Mouse (Mus musculus) thymus, postnatal 36 days (tissue): ENCODE measurements around the gene Gm49355.
"Not testable (repeated sequence)": the region's sequence is repeated elsewhere in the genome, so short reads cannot be mapped to it uniquely, and the experiment has no call there.

Experiments
- DNase-seq, 2 experiments: peaks; one replicate each; pipeline ENCODE4 v3.0.0; 2022; ENCODE audit warnings: mixed read lengths in 2 of 2

The Gm49355 gene

DNA sequence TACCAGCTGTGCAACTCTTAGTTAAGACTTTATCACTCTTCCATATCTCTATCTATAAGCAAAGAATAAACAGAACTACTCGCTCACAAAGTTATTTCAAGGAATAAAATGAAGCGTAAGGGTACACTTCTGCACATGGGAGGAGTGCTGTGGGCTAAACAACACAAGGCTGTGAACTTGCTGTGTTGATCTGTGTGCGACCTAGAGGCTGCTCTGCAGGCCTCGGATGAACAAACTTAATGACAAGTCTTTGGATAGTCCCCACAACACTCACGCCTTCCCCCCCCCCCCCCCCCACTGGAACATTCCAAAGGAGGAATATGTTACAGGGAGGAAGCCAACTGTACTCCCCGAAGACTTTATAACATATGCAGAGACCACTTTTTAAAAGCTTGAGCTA lies at the start of gene Gm49355:
Gene Gm49355, plus strand, starts transcription at position 336 of the 400 bp plus-strand sequence.
- no peak for DNase-seq

DNA sequence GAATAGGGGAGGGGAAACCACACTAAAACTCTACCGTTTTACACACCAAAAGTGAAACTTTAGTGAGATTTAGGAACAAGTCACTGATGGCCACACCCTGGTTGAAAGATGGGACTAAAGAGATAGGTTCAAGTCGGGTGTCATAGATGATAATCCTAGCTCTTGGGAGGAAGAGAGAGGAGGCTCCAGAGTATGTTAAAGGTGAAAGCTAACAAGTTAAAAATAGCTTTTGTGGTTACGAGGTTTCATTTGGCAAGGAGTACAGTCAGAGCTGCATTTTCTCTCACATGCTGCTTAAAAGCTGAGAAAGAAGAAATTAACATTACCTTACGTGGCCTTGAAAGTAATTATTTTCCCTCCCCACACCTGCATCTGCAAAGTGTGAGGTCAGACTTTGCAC lies 40.0 kb upstream of the Gm49355 start:
- no peak for DNase-seq

DNA sequence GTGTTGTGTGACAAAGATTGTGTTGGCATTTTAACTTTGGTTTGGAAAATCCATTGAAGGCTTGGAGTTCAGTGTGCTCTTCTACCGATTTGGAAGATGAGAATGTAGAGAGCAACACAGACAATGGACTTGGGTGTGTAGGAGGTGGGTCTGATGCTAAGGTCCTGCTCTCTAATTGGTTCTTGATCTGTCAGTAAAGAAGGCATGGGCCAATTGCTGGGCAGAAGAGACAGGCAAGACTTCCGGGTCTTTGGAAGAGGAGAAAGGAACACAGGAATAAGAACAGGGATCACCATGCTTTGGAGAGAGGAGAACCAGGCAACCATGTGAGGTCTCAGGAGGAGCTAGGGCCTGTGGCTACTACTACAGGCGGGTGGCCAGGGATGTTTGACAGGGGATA lies 7.7 kb upstream of the Gm49355 start:
- DNase-seq = no peak

DNA sequence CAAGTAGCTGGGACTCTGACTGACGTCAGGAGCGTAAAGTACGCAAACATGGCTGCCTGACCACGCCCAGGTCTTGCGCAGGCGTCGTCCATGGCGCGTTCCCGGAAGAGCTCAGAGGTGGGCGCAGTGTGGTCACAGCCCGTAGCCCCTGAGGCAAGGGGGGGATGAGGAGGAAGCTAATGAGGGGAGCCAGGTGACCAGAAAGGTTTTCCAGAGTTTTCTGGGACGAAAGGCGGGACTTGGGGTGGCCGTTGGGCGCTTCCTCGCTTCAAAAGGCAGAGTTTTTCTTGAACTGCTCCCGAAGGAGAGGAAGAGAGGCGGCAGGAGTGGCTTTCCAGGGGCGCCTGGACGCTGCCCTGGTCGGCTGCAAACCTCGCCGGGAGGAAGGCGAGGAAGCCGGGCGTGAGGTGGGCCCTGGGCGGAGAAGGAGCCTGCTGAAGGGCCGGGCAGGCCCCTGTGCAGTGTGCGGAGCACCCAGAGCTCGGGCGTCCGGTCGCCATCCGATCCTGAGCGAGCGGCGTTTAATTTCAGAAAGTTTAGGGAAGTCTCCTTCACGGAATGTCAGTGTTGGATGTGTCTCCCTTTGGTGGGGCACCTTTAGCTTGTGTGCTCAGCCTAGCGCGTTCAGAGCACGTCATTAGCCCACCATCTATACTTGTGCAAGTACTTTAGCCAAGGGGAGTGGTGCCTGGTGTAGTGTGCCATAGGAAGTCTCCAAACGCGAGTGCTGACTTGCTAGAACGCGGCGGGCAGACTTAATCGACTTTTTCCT lies 551 bp downstream of the Gm49355 start, which contains the start of gene 3830406C13Rik:
Gene 3830406C13Rik, plus strand, starts transcription at position 33 of the 772 bp plus-strand sequence.
- peak; percentile 72 to 80 for DNase-seq

DNA sequence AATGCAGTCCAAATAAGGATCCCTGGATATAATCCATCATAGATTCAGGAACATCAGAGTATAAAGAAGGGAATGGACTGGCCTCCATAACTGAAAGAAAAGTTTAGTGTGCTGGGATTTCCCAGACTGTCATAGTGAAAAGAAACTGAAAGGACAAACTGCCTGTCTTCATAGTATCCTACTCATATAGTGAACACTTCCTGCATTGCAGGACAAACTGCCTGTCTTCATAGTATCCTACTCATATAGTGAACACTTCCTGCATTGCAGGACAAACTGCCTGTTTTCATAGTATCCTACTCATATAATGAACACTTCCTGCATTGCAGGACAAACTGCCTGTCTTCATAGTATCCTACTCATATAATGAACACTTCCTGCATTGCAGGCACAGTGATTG lies 6.0 kb downstream of the Gm49355 start:
- DNase-seq = not testable (repeated sequence)

DNA sequence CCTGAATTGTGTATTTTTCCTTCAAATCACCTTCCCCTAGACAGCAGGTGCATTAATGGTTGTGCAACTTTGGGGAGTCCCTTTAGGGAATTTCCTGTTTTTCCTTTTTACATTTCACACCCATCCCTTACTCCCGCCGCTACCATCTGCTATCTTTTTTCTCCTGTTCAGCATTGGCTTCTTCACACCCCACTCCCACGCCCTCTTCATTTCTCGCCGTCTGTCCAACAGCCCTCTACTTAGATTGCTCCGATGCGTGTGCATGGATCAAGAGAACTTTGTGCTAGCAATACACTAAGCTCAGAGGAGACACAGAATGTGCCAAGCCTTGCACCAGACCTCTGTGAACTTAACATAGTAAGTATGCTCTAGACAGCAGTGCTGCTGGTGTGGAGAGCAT lies 12.6 kb downstream of the Gm49355 start:
- no peak for DNase-seq

DNA sequence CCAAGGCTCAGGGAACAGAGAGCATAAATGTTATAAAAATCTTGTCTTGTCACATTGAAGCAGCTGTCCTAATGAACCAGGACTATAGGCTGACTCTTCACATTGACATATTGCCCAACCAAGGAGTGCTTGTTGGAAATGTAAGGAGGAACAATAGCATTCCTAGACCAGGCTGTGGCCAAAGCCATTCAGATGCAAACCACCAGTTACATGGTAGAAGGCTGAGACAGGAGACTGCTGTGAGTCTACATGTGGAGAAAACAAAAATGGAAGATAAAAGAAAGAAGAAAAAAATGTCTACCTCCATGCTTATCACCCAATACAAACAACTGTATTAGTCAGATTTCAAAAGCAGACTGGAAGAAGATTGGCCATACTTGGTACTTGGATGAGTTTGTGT lies 15.4 kb downstream of the Gm49355 start:
- no peak for DNase-seq

DNA sequence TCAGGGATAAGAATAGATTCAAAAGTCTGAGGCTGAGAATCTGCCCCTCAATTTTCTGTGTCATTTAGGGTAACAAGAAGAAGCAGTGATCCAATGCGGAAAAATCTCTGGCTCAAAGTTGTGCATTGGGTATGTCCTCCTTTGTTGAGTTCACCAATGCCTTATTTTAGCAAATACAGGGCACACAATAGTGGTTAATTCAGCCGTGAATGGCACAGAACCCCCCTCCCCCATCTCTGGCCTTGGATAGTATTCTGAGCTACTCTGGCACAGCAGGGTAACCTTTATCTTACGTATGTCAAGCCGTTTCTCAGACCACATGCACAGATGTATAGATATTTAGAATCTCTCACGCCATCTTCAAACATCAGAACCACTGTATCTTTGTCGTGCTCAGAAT lies 15.9 kb downstream of the Gm49355 start:
- no peak for DNase-seq

DNA sequence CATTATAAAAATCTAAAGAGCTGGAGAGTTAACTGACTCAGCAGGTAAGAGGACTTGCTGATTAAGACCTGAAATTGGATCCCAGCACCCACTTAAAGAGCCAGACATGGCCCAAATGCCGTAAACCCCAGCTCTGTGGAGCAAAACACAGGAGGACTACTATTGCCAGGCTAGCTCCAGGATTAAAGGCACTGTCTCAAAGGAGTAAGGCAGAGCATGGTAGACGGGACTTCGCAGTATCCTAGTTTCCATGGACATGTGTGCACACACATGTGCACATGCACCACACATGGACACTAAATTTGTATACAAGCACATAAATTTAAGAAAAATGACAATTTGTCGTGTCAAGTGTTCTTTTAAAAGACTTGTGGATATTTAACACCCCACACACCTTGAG lies 16.5 kb downstream of the Gm49355 start:
- no peak for DNase-seq

DNA sequence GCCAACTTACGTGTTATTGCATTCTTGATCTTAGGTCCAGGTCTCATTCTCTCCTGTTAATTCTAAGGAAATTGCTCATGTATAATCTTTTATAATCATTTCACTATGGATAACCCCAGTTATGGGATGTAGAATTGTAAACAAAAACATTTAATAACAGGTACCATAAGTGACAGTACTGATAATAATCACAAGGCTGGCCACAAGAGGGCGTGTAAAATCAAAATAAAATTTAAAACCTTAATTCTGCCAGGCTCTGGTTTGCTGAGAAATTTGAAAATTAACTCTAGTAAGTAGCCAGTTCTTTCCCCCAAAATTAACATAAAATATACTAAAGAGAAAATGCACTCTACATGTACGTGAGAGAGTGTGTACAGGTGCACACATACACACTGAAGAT lies 16.9 kb downstream of the Gm49355 start:
- DNase-seq = no peak

DNA sequence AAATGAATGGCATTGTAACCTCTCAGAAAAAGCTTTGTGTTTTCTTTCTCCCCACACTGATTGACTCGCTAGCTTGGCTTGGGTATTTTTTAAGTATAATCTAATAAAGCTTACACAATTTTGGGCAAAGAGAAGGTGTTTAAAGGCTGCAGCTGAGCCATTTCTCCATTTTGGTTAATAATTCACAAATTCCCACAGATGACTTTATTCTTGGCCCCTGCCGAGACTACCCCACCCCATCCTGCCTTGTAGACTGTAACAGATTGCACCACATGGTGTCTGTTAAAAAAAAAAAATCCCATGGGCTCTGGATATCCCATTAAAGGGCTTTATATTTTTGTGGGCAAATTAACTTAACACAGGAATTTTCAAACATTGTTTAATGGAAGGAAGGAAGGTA lies 19.3 kb downstream of the Gm49355 start:
- no peak for DNase-seq

DNA sequence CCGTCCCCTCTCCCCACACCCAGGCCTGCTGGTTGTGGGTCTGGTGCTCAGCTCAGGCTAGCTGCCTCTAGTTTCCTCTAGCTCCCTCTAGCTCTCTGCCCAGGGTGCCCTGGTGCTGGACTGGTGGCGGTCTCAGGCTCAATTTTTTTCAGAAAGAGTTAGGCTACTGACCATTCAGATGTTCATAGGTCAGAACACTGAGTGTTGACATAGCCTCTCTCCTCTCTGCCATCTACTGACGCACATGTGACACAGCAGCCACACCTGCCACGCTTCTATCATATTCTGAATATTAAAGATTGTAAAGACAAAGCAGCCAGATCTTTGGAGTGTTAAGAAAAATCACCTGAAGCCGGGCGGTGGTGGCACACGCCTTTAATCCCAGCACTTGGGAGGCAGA lies 49.8 kb downstream of the Gm49355 start:
- no peak for DNase-seq

DNA sequence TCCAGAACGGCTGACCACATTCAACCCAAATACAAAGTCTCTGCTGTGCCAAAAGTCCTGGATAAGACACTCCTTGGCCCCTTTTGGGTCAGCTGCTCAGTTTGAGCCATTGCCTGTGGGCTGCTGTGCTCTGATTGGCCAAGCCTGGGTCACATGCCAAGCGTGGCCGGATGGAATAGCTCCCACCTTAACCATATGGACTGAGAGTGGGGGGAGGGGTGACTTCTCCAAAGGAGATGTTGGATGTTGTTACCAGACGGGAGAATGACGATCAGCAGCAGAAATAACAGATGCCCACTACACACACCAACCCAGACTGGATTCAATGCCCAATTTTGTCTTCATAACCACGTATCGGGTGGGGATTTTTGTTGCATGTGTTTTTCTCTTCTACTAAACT lies 51.1 kb downstream of the Gm49355 start:
- no peak for DNase-seq

DNA sequence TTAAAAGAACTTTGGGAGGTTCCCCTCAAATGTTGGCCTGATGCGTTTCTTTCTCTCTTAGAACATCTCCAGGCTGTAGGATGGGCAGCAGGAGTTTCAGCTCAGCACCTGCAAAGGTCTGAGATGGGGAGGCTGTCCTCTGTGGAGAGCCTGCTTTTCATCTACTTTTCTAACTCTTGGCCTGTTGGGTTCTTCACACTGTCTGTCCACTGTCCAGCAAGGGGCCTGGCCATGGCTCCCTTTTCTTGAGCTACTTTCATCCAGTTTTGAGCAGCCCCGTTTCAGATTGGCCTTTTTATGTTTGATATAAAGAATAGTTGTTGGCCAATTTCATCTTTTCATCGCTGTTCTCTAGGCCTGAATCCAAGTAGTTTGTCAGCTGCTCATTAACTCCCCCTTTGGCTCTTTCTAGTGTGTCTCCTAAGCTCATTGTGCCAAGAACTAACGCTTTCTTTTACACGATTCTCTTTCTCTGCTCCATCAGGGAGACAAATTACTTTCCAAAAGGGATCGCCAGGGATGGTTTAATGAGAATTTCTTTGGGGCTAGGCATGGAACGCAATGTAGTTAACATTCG lies 53.7 kb downstream of the Gm49355 start:
- DNase-seq = no peak

DNA sequence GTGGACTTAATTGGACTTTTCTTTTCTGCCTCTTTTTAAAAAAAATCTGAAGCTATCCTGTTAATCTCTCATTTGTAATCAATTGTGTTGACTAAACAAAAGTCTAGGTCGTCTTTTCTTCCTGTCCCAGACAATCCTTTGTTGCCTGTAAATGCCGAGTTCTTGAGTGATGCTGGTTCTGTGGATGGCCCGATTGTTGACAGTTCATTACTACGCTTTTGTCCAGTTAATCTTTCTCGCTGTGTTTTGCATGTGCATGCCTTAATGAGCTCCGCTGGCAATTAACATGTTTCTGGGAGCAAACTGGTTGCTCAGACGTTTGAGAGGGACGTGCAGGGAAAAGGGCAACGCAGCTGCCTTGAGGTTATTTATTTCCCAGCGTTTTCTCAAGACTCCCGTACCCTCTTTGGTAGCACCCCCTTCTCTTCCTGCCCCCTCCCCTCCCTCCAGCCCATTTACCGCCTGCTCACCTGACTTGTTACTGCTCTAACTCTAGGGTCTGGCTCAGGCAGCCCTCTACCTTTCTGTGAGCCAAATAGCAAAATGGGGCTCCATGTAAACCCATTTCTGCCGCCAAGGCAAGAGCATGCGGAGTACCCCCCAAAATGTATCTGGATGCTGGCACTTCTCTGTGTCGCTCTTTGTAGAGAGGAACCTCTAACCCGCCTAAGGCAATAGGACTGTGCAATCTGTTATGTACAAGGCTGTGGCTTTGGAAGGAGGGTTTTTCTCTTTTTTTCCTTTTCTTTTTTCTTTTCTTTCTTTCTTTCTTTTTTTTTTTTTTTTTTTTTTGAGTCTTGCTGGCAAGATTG lies 54.4 kb downstream of the Gm49355 start:
- no peak for DNase-seq

DNA sequence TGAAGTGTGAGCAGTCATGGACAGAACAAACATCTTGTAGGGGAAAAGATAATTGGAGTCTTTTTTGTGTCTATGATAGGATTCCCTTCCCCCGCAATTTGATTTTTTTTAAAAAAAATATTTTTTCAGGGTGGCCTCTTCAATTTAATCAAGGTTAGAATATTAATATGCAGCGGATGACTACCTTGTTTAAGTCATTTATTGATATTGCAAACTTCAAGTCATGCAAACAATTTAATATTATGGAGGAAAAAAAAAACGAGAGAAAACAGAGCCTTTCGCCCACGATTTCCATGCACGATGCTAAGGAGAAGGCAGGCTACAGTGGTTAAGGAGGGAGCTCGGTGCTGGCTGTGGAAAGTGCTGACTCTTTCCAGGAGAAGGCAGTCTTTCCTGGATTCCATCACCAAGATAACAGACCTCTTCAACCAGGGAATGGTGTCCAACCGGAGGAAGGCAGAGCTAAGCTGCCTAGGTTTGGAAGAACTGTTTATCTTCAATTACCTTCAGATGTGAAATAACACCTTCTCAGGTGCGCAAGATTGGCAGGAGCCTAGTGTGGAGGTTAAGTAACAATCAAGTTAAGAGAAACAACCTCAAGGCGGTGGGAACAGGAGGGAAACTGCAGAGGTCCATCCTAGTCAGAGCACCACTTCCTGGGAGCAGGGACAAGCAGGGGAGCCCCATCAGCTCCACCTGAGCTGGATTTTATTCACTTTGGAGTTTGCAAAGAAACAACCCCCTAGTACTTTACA lies 55.2 kb downstream of the Gm49355 start:
- DNase-seq = no peak

DNA sequence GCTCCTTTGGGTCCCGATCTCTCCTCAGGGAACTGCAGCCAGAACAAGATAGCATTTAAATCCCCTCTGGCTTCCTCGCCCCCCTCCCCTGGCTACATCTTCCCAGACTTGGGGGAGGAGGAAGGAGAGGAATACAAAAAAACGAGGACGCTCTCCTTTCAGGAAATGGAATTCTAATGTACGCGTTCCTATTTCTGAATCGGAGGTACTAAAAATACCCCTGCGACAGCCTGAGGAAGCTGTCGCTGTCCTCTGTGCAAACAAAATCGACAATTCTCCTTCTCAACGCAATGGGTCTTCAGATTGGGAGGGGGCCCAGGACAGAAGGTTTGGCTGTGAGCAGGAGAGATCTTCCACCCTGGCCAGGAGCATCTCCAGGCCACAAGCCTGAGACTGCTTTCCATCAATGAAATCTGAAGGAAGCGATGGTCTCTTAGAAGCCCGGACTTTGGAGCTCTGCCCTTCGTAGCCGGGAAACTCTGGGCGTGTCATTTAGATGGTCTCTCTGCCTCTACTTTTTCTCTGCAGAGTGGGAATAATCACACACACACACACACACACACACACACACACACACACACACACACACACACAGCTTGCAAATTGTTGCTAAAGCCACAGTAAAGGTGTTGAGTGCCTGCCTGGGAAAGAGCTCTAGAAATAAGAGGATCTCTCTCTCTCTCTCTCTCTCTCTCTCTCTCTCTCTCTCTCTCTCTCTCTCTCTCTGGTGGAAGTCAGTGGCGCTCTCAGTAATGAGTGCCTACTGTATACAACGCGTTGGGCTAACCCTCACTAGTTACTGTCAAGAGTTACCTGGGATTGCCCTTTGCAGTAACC lies 56.7 kb downstream of the Gm49355 start:
- no peak for DNase-seq

DNA sequence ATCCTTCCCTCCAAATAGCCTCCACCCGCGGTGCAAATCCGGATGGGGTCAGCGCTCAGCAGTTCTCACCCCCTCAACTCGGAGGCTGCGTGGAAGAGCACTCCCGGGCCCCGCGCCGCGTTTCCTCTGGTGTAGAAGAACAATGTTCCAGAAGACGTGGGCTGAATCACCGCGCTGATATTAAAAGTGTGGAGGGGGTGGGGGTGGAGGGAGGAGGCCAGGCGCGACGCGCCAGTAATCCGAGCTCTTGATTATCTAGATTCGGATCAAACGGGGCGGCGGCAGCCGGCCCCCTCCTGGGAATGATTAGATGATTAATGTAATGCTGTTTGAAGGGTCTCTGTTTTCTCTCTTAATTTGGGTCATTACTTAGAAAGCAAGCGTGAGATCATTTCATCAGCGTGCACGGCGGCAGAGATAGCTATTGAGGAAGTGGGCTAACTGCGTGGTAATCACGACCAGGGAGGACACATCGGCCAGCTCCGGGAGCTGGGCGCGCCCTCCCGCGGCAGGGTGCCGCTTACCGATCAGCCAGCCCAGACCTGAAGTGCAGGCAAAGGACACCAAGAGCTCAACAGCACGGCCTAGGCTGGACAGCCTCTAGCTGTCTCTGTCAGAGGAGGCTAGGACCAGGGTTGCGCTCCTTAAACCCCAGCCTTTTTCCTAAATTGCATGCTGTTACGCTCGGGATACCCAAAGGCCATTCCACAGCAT lies 57.5 kb downstream of the Gm49355 start:
- DNase-seq = no peak

DNA sequence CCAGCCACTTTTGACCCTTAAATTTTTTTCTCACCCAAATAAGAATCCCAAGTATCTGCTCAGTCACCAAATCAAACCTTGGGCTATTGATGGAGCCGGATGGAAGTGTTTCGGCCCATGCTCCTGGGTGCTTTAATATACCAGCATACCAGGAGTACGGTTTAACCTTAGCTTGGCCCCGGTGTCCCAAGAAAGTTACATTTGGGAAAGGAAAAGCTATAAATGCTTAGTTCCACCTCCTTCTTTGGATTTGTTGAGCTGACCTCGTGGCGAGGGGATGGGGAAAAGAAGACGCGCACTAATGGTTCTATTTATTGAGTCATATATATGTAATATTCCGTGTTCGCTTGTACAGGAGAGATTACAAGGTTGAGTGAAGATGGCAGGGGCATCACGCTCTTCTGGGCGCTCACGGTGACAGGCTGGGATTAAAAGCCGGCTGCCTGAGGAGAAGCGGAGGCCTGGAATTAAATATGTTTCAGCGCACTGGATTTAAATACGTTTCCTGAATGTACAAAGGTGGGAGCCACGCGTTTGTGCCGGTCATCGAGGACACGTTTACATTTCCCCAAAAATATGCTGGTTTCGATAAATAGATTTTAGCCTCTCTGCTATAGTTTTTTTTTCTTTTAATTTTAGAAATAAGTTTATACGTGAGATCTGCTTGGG lies 58.1 kb downstream of the Gm49355 start:
- no peak for DNase-seq

DNA sequence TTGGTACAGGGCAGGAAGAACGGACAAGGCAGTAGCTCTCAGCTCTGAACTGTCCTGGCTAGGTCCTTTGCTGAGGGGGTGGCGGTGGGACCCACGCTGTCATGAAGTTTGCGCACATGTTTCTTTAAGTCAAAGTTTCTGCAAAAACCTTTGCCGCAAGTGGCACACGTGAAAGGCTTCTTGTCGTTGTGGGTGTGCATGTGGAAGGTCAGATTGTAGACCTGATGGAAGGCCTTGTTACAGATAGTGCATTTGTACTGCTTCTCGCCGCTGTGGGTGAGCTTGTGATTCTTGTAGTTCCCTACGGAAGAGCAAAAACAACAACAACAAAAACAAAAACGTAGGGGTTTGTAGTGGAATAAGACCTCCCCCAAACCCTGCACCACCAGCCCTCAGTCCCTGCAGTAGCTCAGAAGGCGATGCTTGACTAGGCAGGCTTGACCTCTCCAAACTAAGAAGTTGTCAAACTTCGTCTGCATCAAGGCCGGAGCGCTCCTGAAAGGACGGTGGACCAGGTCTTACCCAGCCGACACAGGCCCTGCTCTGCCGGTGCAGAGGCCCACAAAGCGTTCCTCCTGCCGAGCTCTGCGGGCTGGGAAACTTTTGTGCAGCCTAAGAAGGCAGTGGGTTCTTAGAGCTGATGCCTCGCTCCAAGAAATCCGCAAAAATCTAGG lies 58.8 kb downstream of the Gm49355 start:
- no peak for DNase-seq
